Mouse (Mus musculus): ENCODE measurements around the gene Pip5k1b. TPM values are rescaled to one million over a fixed set of nuclear protein-coding genes. Genes with fewer than 3 reads are reported as not detected.
A peak's percentile ranks its signal among the peaks of the same experiment; 100 is the strongest.

Gene Pip5k1b
- total RNA-seq, 2 experiments from 2014 or later = 23.4 to 24.9 TPM

DNA sequence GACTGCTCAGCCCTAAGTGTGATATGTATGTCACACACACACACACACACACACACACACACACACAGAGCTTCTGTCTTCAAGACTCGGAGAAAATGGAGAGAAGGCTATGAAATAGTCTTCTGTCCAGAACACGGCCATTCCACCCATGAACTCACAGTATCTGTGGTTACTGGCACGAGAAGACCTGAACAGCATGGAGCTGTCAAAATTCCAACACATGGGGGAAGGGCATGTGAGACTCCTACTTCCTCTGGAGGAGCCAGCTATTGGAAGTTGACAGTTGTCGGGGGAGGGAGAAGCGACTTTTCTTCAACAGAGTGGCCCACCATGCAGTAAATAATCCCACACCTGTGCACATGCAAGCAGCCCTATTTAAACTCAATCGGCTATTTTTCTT is 121.4 kb downstream of the Pip5k1b start:
- intact Hi-C loops (cut with DNase I) = no loop called here
- no peak for DNase-seq

DNA sequence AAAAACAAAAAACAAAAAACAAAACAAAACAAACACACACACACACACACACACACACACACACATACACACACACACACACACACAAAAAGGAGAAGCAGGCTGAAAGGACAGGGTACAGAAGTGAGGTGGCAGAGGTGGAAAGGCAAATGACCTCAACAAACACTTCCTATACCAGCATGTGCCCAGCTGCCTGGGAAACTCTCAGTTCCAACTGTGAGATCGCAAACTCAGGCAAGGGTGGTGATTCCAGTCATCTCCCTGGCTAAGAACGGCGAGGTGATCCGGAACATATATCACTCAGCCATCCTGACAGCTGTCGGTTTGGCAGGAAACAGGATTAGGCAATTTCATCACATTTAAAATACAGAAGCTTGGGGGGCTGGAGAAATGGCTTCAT is 123.2 kb downstream of the Pip5k1b start:
- intact Hi-C loops (cut with DNase I) = no loop called here
- no peak for DNase-seq

DNA sequence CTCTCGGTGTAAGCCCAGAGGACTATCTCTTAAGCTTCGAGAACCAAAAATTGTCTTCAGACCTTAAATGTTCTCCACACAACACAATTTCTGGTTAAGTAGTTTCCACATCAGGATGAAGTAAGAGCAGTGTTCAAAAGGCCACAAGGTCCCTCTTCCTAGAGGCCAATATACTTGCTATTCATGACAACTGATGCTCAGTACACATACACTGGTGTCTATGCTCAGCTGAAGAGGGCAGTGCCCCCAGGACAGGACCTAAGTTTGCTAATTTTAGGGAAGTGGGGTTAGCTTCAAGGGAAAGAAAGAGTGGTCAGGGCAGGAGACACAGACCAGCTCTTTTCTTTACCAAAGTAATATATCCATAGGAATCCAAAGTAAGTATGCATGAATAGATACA is 124.3 kb downstream of the Pip5k1b start:
- intact Hi-C loops (cut with DNase I) = no loop called here
- DNase-seq = no peak

DNA sequence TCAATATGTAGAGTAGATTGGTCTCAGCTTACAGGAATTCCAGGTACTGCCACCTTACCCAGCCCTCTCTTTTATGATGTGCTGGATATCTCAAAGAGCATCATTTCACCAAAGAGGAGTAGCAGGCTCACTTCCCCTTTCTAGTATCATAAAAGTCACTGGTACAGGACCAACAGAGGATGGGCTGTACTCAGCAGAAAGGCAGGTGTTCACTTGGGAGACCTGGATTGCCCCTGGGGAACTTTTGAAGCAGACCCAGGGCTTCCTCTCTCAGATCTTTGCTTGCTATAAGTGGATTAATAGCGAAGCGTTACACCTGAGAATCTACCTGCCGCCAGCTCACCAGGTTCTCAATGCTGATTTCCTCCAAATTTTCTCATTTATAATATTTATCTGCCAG is 127.7 kb downstream of the Pip5k1b start:
- DNase-seq = no peak
- intact Hi-C loops (cut with DNase I) = no loop called here

DNA sequence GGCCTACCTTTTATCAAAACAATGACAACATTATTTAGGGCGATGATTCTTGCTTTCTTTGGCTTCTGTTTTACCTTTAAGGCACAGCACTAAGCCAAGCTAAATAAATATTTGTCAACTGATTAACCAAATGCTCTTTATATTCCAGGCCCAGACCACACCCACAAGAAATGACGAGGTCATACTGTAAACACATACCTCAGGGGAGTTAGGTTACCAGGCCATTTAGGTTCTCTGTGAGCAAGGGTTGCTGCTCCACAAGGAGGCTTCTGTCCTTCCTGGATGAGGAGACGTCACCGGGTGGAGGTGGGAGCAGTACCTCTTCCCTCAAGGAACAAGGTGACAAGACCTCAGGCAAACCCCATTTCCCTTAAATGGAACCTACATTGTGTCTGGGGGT is 128.4 kb downstream of the Pip5k1b start:
- no peak for DNase-seq
- intact Hi-C loops (cut with DNase I) = no loop called here

DNA sequence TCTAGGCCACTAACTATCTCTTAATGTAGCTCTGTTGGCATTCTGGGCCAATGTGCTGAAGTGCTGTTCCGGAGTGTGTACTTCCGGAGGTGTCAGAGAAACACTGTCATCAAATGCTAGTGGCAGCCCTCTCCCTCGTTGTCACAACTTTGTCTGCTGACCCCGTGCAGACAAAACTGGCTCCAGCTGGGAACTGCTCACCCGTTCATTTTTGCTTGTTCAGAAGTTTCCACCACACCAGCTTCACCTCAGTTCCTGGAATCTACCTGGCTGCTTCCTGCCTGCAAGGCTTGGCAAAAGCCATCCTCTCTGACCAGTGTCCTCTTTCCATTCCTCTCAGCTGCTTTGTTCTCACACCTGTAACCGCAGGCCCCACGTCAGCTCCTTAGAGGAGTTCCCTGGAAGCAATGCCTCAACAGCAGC is 128.9 kb downstream of the Pip5k1b start:
- DNase-seq = peak; percentile 9 to 21
- intact Hi-C loops (cut with DNase I) = no loop called here

GRCm38 (mm10) chr19:24418030-24418429 is 137.6 kb downstream of the Pip5k1b start:
- DNase-seq = no peak
- intact Hi-C loops (cut with DNase I) = no loop called here

DNA sequence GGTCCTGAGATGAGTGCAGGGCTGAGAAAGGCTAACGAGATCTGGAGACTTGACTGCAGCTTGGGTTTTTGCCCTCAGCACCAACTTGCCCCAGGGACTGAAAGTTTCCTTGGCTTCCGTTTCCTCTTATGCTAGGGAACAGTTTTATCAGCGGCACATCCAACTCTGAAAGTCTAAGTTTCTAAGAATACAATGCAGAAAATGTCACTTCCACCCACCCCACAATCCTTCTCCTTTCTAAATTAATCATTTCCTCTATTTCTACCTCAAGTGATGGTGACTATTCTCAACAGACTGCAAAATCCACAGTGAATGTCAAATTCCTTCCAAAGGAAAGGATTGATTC is 138.0 kb downstream of the Pip5k1b start:
- intact Hi-C loops (cut with DNase I) = no loop called here
- no peak for DNase-seq

DNA sequence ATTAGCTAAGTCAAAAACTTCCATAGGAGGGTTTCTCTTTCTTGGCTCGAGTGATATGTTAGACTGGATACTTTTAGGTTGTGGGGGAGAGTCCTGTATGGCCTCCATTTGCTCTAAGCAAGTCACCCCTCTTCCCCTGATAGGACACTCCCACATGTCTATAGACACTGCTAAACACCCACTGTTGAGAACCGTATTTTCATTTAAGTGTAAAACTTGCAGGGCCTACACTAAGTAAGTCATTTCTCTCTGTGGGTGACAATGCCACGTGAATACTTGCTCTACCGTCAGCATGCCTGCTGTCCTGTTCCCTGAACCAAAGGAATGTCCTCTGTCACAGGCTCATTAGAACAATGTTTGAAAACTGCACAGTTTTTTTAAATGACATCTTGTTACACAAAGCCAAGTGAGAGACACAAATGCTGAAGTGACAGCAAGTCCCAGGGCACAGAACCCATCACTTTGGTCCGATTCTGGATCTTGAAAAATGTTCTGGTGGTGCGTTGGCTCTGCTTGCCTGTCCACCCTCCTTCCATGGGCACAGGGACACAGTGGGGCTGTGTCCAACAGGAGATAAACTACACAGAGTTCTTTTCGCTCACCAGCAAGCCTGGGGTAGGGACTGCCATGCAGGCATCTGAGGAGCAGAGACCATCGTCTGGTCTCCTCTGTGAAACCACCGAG is 138.6 kb downstream of the Pip5k1b start:
- intact Hi-C loops (cut with DNase I) = no loop called here
- DNase-seq = no peak

DNA sequence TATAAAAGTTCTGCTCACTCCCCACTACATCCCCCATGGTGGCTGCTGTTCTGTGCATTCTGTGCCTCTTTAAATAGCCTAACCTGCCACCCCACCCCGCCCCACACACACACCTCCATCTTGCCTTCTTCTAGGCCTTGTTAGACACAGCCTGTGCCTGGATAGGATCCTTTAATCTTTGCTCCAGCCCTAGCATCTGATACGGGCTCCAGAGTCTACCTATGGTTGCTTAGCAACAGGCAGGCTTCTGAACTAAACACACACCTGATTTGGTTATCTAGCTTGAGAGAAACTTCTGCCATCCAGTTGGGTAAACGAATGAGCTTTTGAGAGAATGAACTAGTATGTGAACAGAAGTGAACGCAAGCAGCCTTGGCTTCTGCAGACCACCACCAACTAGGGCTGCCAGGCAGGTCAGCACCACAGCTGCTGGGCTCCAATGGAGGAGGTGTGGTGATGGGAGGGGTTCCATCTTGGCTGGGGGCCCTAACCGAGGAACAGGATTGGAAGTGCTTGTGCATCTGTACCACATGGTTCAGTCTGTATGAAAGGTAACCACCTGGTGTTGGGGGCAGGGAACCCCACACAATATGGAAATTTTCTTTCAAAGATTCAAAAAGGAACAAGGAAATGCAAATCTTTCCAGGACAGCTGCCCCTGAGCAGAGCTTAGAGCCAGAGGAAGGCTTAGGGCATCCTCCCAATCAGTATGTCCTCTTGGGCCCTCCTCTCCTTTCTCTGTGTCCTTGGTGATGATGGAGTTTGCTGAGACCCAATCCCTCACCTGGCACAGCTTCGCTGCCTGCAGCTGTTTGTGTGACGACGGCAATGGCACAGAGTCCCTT is 139.7 kb downstream of the Pip5k1b start:
- intact Hi-C loops (cut with DNase I) = no loop called here
- DNase-seq = no peak

- no peak for DNase-seq
- intact Hi-C loops (cut with DNase I) = no loop called here
These were observed 146.7 kb downstream of the Pip5k1b start for GRCm38 (mm10) chr19:24408863-24409564.

DNA sequence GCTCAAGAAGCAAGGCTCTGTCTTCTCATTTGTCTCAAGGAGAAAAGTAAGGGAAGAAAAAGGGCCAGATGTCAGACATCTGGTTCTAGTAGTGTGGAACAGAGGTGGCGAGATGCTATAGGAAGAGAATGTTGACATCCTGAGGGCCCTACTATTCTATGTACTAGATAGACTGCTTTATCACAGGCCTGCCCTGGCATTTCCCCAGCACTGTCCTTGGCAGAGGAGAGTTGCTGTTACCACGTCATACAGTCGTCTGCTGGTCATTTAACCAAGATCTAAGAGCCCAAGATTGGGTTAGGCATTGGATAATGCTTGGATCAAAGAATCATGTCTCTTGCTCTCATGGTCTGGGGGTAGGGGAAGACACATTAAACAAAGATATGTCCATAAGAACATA is 151.0 kb downstream of the Pip5k1b start:
- intact Hi-C loops (cut with DNase I) = no loop called here
- DNase-seq = no peak

DNA sequence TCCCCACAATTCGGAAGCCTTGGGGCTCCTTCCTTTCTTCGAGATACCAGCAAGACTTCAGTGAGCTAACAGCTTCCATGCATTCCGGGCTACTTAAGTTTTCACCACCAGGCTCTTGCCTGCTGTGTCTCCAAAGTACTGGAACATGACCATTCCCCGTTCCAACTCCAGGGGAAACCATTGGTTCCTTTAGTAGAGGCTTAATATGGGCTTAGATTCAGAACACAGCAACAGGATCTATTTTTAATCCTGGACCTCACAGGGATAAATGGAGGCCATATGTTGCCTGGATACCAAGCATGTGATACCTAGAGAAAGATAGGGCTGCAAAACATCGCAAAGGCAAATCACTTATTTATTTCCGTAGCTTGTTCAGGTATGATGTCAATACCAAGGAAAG is 152.4 kb downstream of the Pip5k1b start:
- no peak for DNase-seq
- intact Hi-C loops (cut with DNase I) = no loop called here

DNA sequence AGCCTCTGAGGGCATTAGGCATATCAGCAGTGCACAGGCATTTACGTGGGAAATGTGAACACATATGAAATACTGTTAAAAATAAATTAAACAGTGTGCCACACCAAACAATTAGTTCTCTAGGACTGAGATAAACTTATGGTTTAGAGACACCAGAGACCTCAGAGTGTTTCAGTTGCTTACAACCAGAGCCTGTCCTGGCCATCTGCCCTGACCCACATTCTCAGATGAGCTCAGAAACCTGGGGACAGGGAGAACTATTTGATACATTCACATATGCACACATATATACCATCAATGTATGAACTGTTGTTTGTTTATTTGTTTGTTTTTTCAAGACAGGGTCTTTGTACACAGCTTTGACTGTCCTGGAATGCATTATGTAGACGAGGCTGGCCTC is 161.8 kb downstream of the Pip5k1b start:
- no peak for DNase-seq
- intact Hi-C loops (cut with DNase I) = no loop called here

DNA sequence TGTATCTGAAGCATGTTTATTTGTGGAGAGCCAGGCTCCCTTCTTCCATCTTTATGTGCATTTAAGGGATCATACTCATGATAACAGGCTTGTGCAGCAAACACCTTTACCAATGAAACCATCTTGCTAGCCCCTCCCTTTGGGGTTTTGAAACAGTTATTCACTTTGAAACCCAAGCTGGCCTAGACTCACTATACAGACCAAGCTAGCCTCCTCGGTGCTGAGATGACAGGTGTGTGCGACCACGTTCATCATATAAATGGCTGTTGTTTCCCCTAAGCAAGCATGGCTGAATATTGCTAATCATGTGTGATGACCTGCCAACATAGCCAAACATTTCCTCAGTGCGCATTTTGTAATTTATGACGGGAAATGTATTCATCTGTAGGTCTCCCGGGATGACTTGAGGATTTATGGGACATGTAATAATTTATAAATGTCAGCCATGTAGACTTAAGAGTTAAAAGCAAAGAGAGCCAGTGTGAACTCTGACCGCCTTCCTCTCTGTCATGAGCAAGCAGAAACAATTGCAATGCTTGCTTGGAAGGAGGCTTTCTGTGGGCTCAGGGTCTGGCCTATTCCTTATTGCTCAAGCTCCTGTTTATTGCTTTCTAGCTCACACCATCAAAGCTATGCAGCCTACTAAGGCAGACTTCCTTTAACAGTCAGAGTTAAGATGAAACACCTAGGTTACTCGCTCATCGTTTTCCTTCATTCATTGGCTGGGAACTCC is 164.0 kb downstream of the Pip5k1b start:
- no peak for DNase-seq
- intact Hi-C loops (cut with DNase I) = no loop called here

GRCm38 (mm10) chr19:24386956-24387865 is 168.5 kb downstream of the Pip5k1b start:
- intact Hi-C loops (cut with DNase I) = no loop called here
- DNase-seq = no peak

DNA sequence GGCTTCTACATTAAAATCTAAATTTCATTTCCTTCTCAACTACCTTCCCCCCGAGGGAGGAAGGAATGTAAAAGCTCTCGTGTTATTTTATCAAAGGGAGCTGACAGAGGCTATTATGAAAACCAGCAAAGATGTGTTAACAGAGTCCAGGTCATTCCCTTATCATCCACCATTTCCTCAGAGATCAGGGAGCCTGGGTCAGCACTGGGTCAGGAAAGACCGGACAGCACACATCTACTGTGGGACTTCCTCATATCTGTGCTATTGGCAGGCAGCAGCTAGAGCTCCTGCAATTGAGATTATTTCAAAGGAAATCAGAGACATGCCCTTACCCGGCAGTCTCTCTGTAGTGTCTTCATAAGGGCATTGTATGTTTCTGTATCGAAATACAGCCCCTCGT is 177.2 kb downstream of the Pip5k1b start:
- intact Hi-C loops (cut with DNase I) = no loop called here
- DNase-seq = no peak

DNA sequence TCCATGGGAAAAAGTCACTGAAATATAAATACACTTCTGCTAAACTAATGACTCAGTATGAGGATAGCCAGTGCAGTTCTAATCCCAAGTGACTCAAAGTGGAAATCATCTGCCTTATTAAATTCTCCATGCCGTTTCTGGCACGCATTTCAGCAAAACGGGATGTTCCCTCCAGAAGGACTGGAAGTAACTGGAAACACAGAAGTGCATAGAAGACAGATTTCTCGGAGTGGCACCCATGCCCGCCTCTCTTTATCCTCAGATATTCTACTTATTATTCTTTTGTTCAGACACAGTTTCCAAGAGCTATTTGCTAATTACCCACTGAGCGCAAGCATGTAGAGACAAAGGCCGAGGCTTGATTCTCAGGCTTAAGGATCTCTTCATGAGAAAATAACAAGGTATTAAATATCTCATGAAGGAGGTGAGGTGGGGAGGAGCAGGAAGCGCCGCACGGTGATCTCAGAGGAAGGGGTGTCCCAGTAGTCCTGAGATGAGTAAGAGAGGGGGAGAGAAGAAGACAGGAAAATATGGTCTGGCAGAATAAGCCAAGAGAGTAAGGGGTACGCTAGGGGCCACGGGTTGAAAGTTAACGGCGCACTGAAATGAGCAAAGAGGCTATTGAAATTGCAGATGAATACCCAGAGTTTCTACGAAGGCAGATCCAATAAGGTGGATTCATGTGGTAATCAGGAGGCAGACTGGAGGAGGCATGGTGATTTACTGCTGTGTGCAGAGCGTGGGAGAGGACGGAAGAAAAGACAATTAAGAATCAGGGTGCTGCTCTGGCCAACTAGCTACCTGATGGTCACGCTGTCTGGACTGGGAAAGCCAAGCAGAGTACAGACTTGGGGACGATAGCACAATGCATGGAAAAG is 183.7 kb downstream of the Pip5k1b start:
- no peak for DNase-seq
- intact Hi-C loops (cut with DNase I) = no loop called here

- intact Hi-C loops (cut with DNase I) = no loop called here
- DNase-seq = no peak
These were observed 187.3 kb downstream of the Pip5k1b start for GRCm38 (mm10) chr19:24368419-24368818.

Measured in heart, postnatal 14 days (tissue).